Mouse (Mus musculus): Measurements from ENCODE around the gene Ninj2. TPM values are rescaled to one million over a fixed set of nuclear protein-coding genes. Genes with fewer than 3 reads are reported as not detected.

Gene Ninj2
- polyA plus RNA-seq, 1 experiment from 2014 or later: not detected

- H3K9me3 ChIP-seq (ENCODE audit: control insufficient read depth, low read length): no peaks in the 10 kb centered on the region
- H3K36me3 ChIP-seq (ENCODE audit: control insufficient read depth, insufficient read depth, low read length): no peaks in the 10 kb centered on the region
- H3K27me3 ChIP-seq (ENCODE audit: control insufficient read depth, insufficient read depth, low read length): no peaks in the 10 kb centered on the region
- peaks cover 5% of the 10 kb centered on the region for H3K4me1 ChIP-seq (ENCODE audit: control insufficient read depth, insufficient read depth, low read length)
- no peak overlapping the region for H3K4me3 ChIP-seq (ENCODE audit: low read depth, low read length)
- H3K27ac ChIP-seq (ENCODE audit: low read depth, low read length): no peak overlapping the region
- no peak overlapping the region for H3K4me2 ChIP-seq
- H3K9ac ChIP-seq (ENCODE audit: low read length): no peak overlapping the region
- DNase-seq (ENCODE audit: low spot score, missing footprints) (peak; percentile 39), ATAC-seq (ENCODE audit: low FRiP score) (no peak)
- WGBS: 92% methylated on average over 3 of the region's 3 CpGs
Observed at GRCm38 (mm10) chr6:120113856-120114255, 20.7 kb downstream of the Ninj2 start.

DNA sequence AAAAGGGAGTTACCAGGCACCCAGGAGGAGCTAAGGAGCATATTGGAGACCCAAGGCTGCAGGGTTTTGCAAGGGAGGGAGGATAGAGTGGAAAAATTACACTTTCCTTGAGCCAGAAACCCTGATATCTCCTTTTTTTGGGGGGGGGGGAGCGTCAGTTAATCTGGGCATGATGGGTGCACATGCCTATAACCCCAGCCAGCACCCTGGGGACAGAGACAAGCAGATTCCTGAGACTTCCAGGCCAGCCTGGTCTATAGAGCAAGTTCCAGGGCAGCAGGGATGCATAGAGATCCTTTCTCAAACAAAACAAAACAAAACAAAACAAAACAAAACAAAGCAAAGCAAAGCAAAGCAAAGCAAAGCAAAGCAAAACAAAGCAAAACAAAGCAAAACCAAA lies 21.1 kb downstream of the Ninj2 start:
- DNase-seq (ENCODE audit: low spot score, missing footprints) (peak; percentile 71), ATAC-seq (ENCODE audit: low FRiP score) (no peak)
- H3K9ac ChIP-seq (ENCODE audit: low read length): no peak overlapping the region
- WGBS: 63% methylated on average over 1 of the region's 1 CpGs
- no peak overlapping the region for H3K27ac ChIP-seq (ENCODE audit: low read depth, low read length)
- peaks cover 5% of the 10 kb centered on the region for H3K4me1 ChIP-seq (ENCODE audit: control insufficient read depth, insufficient read depth, low read length)
- H3K9me3 ChIP-seq (ENCODE audit: control insufficient read depth, low read length): no peaks in the 10 kb centered on the region
- no peaks in the 10 kb centered on the region for H3K36me3 ChIP-seq (ENCODE audit: control insufficient read depth, insufficient read depth, low read length)
- H3K4me3 ChIP-seq (ENCODE audit: low read depth, low read length): no peak overlapping the region
- H3K27me3 ChIP-seq (ENCODE audit: control insufficient read depth, insufficient read depth, low read length): no peaks in the 10 kb centered on the region
- H3K4me2 ChIP-seq: no peak overlapping the region

DNA sequence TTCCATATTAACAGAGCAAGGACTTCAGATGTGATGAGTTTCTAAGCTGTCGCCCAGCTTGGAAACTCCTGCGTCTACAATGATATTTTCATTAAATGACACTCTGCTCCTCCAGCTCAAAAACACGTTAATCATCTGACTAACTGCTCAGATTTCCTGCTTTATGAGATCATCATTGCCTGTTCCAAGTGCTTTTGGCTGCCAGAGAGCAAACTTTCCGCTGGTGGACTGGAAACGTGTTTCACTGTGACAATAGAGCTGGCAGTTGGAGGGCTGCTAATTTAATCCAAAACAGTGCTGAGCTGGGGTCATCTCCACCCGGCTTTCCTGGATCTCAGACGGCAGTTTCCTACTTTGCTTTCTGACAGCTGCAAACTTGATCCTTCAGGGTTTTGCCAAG lies 21.5 kb downstream of the Ninj2 start:
- Histone ChIP-seq H3K9me3 (ENCODE audit: control insufficient read depth, low read length) (no peaks in the 10 kb centered on the region), H3K4me3 (ENCODE audit: low read depth, low read length) (no peak overlapping the region), H3K27ac (ENCODE audit: low read depth, low read length) (no peak overlapping the region), H3K27me3 (ENCODE audit: control insufficient read depth, insufficient read depth, low read length) (no peaks in the 10 kb centered on the region), H3K4me1 (ENCODE audit: control insufficient read depth, insufficient read depth, low read length) (peaks cover 5% of the 10 kb centered on the region), H3K36me3 (ENCODE audit: control insufficient read depth, insufficient read depth, low read length) (no peaks in the 10 kb centered on the region), H3K9ac (ENCODE audit: low read length) (no peak overlapping the region), H3K4me2 (no peak overlapping the region)
- ATAC-seq (ENCODE audit: low FRiP score) (no peak), DNase-seq (ENCODE audit: low spot score, missing footprints) (peak; percentile 82)
- WGBS: 22% methylated on average over 7 of the region's 7 CpGs

DNA sequence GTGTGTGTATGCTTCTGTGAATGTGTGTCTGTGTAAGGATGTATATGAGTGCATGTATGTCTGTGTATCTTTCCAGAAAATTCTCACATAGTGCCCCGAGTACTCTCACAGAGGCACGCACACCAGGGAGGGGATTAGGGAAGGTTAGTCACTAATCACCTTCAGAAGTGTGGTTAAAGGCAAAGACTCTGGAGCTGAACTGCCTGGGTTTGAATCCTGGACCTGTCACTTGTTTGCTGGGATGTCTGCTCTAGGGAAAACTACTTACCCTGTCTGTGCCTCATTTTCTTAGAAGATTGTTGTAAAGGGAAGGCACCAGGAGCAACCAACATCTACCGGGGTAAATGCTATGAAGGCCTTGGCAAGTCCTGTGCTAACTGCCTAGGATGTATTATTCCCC lies 22.3 kb downstream of the Ninj2 start:
- H3K4me1 ChIP-seq (ENCODE audit: control insufficient read depth, insufficient read depth, low read length): peaks cover 5% of the 10 kb centered on the region
- H3K4me2 ChIP-seq: no peak overlapping the region
- 30% methylated on average over 3 of the region's 3 CpGs for WGBS
- H3K27ac ChIP-seq (ENCODE audit: low read depth, low read length): no peak overlapping the region
- DNase-seq (ENCODE audit: low spot score, missing footprints) (peak; percentile 51), ATAC-seq (ENCODE audit: low FRiP score) (no peak)
- H3K4me3 ChIP-seq (ENCODE audit: low read depth, low read length): no peak overlapping the region
- H3K9ac ChIP-seq (ENCODE audit: low read length): no peak overlapping the region
- H3K36me3 ChIP-seq (ENCODE audit: control insufficient read depth, insufficient read depth, low read length): no peaks in the 10 kb centered on the region
- H3K9me3 ChIP-seq (ENCODE audit: control insufficient read depth, low read length): no peaks in the 10 kb centered on the region
- no peaks in the 10 kb centered on the region for H3K27me3 ChIP-seq (ENCODE audit: control insufficient read depth, insufficient read depth, low read length)

DNA sequence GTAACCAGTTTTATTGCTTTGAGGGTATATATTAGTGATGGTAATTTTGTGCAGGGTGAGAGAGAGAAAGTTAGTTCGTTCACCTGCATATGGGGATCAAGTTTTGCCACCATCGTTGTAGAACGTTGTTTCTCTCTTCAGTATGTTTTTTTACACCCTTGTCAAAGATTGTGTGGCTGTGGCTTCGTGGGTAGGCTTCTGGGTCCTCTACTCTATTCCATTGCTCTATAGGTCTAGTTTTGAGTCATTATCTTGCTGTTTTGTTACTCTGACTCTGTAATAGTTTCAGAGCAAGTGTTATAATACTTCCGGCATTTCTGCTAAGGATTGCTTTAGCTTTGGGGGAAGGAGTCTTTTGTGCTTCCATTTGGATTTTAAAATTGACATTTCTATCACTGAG lies 26.7 kb downstream of the Ninj2 start:
- Histone ChIP-seq H3K9ac (ENCODE audit: low read length) (no peak overlapping the region), H3K27ac (ENCODE audit: low read depth, low read length) (no peak overlapping the region), H3K4me2 (no peak overlapping the region), H3K9me3 (ENCODE audit: control insufficient read depth, low read length) (no peaks in the 10 kb centered on the region), H3K4me3 (ENCODE audit: low read depth, low read length) (no peak overlapping the region), H3K36me3 (ENCODE audit: control insufficient read depth, insufficient read depth, low read length) (no peaks in the 10 kb centered on the region), H3K4me1 (ENCODE audit: control insufficient read depth, insufficient read depth, low read length) (no peaks in the 10 kb centered on the region), H3K27me3 (ENCODE audit: control insufficient read depth, insufficient read depth, low read length) (no peaks in the 10 kb centered on the region)
- DNase-seq (ENCODE audit: low spot score, missing footprints) (no peak), ATAC-seq (ENCODE audit: low FRiP score) (no peak)
- 79% methylated on average over 5 of the region's 5 CpGs for WGBS

DNA sequence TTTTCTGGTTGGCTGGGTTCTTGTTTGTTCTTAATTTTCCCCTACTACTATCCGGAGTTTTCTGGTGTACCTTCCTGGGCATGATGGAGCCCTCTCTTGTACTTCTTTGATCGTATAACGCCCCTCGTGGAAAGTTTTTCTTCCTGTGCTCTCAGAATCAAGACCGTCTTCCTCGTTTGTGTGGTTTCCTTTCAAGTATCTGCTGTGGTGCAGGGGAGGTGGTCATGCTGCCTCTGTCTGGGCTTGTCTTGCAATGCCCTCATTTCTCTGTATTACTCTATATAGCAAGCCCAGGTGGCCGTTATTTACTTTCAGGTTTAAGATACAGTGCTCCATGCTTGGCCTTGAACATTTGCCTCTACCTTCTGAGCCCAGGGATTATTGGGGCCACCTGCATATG lies 31.5 kb downstream of the Ninj2 start:
- no peak overlapping the region for H3K9ac ChIP-seq (ENCODE audit: low read length)
- ATAC-seq (ENCODE audit: low FRiP score): no peak
- 94% methylated on average over 7 of the region's 7 CpGs for WGBS

GRCm38 (mm10) chr6:120126456-120126855 lies 33.3 kb downstream of the Ninj2 start:
- Histone ChIP-seq H3K27me3 (ENCODE audit: control insufficient read depth, insufficient read depth, low read length) (no peaks in the 10 kb centered on the region), H3K4me3 (ENCODE audit: low read depth, low read length) (no peak overlapping the region), H3K27ac (ENCODE audit: low read depth, low read length) (no peak overlapping the region), H3K4me2 (no peak overlapping the region), H3K4me1 (ENCODE audit: control insufficient read depth, insufficient read depth, low read length) (no peaks in the 10 kb centered on the region), H3K36me3 (ENCODE audit: control insufficient read depth, insufficient read depth, low read length) (no peaks in the 10 kb centered on the region), H3K9me3 (ENCODE audit: control insufficient read depth, low read length) (no peaks in the 10 kb centered on the region), H3K9ac (ENCODE audit: low read length) (no peak overlapping the region)
- WGBS: 90% methylated on average over 8 of the region's 8 CpGs
- ATAC-seq (ENCODE audit: low FRiP score) (no peak), DNase-seq (ENCODE audit: low spot score, missing footprints) (no peak)

More for the DNA sequence above, 31.5 kb downstream of the Ninj2 start:
- H3K27me3 ChIP-seq (ENCODE audit: control insufficient read depth, insufficient read depth, low read length): no peaks in the 10 kb centered on the region
- no peaks in the 10 kb centered on the region for H3K36me3 ChIP-seq (ENCODE audit: control insufficient read depth, insufficient read depth, low read length)
- no peak overlapping the region for H3K27ac ChIP-seq (ENCODE audit: low read depth, low read length)
- no peak overlapping the region for H3K4me2 ChIP-seq
- H3K9me3 ChIP-seq (ENCODE audit: control insufficient read depth, low read length): no peaks in the 10 kb centered on the region
- no peak for DNase-seq (ENCODE audit: low spot score, missing footprints)
- H3K4me1 ChIP-seq (ENCODE audit: control insufficient read depth, insufficient read depth, low read length): no peaks in the 10 kb centered on the region
- H3K4me3 ChIP-seq (ENCODE audit: low read depth, low read length): no peak overlapping the region

DNA sequence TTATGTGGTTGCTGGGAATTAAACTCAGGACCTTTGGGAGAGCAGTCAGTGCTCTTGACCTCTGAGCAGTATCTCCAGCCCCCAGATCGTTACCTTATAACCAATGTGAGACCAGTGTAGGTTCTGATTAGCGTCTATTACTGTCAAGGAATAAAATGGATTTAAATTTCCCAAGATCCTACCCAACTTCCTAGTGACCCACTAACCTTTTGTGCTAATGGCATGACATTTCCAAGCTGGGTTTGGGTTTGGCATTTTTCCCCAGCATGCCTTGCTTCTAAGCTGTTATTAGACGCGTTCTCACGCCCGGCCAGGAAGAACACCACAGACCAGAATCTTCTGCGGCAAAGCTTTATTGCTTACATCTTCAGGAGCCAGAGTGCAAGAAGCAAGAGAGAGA lies 34.2 kb downstream of the Ninj2 start:
- Histone ChIP-seq H3K9me3 (ENCODE audit: control insufficient read depth, low read length) (no peaks in the 10 kb centered on the region), H3K36me3 (ENCODE audit: control insufficient read depth, insufficient read depth, low read length) (no peaks in the 10 kb centered on the region), H3K4me3 (ENCODE audit: low read depth, low read length) (no peak overlapping the region), H3K27ac (ENCODE audit: low read depth, low read length) (no peak overlapping the region), H3K9ac (ENCODE audit: low read length) (no peak overlapping the region), H3K4me2 (no peak overlapping the region), H3K27me3 (ENCODE audit: control insufficient read depth, insufficient read depth, low read length) (no peaks in the 10 kb centered on the region), H3K4me1 (ENCODE audit: control insufficient read depth, insufficient read depth, low read length) (no peaks in the 10 kb centered on the region)
- ATAC-seq (ENCODE audit: low FRiP score) (no peak), DNase-seq (ENCODE audit: low spot score, missing footprints) (peak; percentile 61)
- 99% methylated on average over 7 of the region's 7 CpGs for WGBS

DNA sequence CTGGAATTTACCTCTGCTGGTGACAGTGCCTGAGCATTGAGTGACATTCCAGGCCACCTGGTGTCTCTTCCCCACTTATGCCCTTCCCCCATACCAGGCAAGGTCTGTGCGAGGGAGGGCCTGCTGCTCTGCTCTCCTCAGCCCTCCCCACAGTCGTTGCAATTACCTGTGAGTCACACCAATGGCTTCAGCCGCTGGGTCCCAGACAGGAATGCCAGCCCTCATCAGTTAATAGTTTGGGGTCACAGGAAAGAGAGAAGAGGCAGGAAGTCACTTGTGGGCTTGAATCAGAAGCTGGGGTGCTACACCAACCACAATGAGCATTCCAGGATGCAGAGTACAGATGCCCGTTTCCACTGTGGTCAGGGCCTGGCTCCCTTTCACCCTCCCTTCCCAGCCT lies 41.6 kb downstream of the Ninj2 start:
- Histone ChIP-seq H3K36me3 (ENCODE audit: control insufficient read depth, insufficient read depth, low read length) (no peaks in the 10 kb centered on the region), H3K27ac (ENCODE audit: low read depth, low read length) (no peak overlapping the region), H3K9ac (ENCODE audit: low read length) (no peak overlapping the region), H3K4me3 (ENCODE audit: low read depth, low read length) (no peak overlapping the region), H3K9me3 (ENCODE audit: control insufficient read depth, low read length) (no peaks in the 10 kb centered on the region), H3K27me3 (ENCODE audit: control insufficient read depth, insufficient read depth, low read length) (no peaks in the 10 kb centered on the region), H3K4me1 (ENCODE audit: control insufficient read depth, insufficient read depth, low read length) (no peaks in the 10 kb centered on the region), H3K4me2 (no peak overlapping the region)
- ATAC-seq (ENCODE audit: low FRiP score): no peak
- peak; percentile 12 for DNase-seq (ENCODE audit: low spot score, missing footprints)
- WGBS: 87% methylated on average over 4 of the region's 4 CpGs

DNA sequence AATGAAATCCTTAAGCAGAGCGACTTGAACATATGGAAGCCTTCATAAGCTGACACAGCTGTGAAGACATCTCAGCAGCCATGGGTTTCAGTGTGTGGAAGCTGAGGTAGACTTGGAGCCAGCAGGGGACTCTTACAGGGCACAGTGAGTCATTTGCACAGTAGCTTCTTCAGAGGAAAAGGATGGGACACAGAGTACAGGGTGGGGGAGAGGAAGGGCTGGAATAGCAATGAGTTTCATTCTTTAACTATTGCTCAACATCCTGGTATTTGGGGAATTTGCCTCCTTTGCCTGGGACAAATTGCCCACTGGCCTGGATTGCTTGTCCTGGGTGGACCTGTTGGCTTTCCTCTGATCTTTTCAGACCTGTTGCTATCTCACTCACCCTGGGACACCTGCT lies 52.3 kb downstream of the Ninj2 start:
- Histone ChIP-seq H3K4me1 (ENCODE audit: control insufficient read depth, insufficient read depth, low read length) (no peaks in the 10 kb centered on the region), H3K4me2 (no peak overlapping the region), H3K36me3 (ENCODE audit: control insufficient read depth, insufficient read depth, low read length) (no peaks in the 10 kb centered on the region), H3K27me3 (ENCODE audit: control insufficient read depth, insufficient read depth, low read length) (no peaks in the 10 kb centered on the region), H3K27ac (ENCODE audit: low read depth, low read length) (no peak overlapping the region), H3K9me3 (ENCODE audit: control insufficient read depth, low read length) (no peaks in the 10 kb centered on the region), H3K4me3 (ENCODE audit: low read depth, low read length) (no peak overlapping the region), H3K9ac (ENCODE audit: low read length) (no peak overlapping the region)
- 74% methylated on average over 1 of the region's 1 CpGs for WGBS
- DNase-seq (ENCODE audit: low spot score, missing footprints): no peak
- ATAC-seq (ENCODE audit: low FRiP score): no peak

Measured in midbrain, embryonic 11.5 days (tissue).